Mouse (Mus musculus): ENCODE results near the gene Nmnat1. TPM values are rescaled to one million over a fixed set of nuclear protein-coding genes. Genes with fewer than 3 reads are reported as not detected.

Gene Nmnat1
- total and polyA plus RNA-seq, 3 experiments = 19.8 to 22.3 TPM; not detected in 1

GRCm38 (mm10) chr4:149504363-149504762 is 19.4 kb upstream of the Nmnat1 start (continued):
- TF ChIP-seq HCFC1 (IDR thresholded peaks at IDR 0.05; ENCODE audit: low read depth, low read length) (no peak), SMC3 (IDR thresholded peaks at IDR 0.05; ENCODE audit: low read depth, low read length) (no peak)

- TF ChIP-seq TCF12 (IDR thresholded peaks at IDR 0.05; ENCODE audit: low read depth, low read length) (no peak), JUND (IDR thresholded peaks at IDR 0.05; ENCODE audit: low read depth, low read length) (no peak), NRF1 (IDR thresholded peaks at IDR 0.05; ENCODE audit: insufficient read depth, low read depth, low read length, poor library complexity, severe bottlenecking) (no peak), E2F4 (IDR thresholded peaks at IDR 0.05; ENCODE audit: borderline replicate concordance, low read depth, low read length) (no peak), MAZ (IDR thresholded peaks at IDR 0.05; ENCODE audit: low read depth, low read length) (no peak), GABPA (IDR thresholded peaks at IDR 0.05; ENCODE audit: low read depth, low read length) (no peak), ETS1 (IDR thresholded peaks at IDR 0.05; ENCODE audit: low read depth, low read length) (no peak), POLR2A (IDR thresholded peaks at IDR 0.05; ENCODE audit: control insufficient read depth in 1 of 2, insufficient read depth in 1 of 2, low read depth in 1 of 2, low read length in 2 of 2, poor library complexity in 1 of 2) (no peak), KAT2A (conservative IDR thresholded peaks at IDR 0.05; ENCODE audit: low read depth, low read length) (no peak), UBTF (IDR thresholded peaks at IDR 0.05; ENCODE audit: borderline replicate concordance, insufficient read depth, low read depth, low read length) (no peak), POLR2AphosphoS2 (IDR thresholded peaks at IDR 0.05; ENCODE audit: low read length) (no peak), TBP (IDR thresholded peaks at IDR 0.05; ENCODE audit: low read depth, low read length) (no peak), POLR2AphosphoS5 (IDR thresholded peaks at IDR 0.05; ENCODE audit: borderline replicate concordance, low read depth, low read length) (no peak), ZMIZ1 (IDR thresholded peaks at IDR 0.05; ENCODE audit: low read depth, low read length) (no peak), USF2 (IDR thresholded peaks at IDR 0.05; ENCODE audit: borderline replicate concordance in 1 of 2, insufficient read depth in 1 of 2, low read depth in 1 of 2, low read length in 2 of 2) (no peak), RCOR1 (IDR thresholded peaks at IDR 0.05; ENCODE audit: low read depth, low read length) (no peak)
- peaks cover 0 to 4% of the 10 kb centered on the region in 2 experiments; a peak in 1 of 4 replicates for H3K4me1 ChIP-seq (ENCODE audit: control insufficient read depth in 1 of 2, insufficient read depth in 2 of 2, low read length in 2 of 2)
- no peak for DNase-seq (ENCODE audit: low read depth, low spot score)
- no peaks in the 10 kb centered on the region for H3K27me3 ChIP-seq (ENCODE audit: control insufficient read depth in 1 of 2, insufficient read depth in 2 of 2, low read length in 2 of 2)
- no peak overlapping the region for H3K9ac ChIP-seq (ENCODE audit: control insufficient read depth, low read depth, low read length, poor library complexity, severe bottlenecking)
- H3K36me3 ChIP-seq (ENCODE audit: control insufficient read depth in 1 of 2, insufficient read depth in 2 of 2, low read length in 2 of 2) = peaks cover 0 to 4% of the 10 kb centered on the region in 2 experiments; a peak in 2 of 4 replicates
- no peak overlapping the region for H3K4me3 ChIP-seq (ENCODE audit: control insufficient read depth in 1 of 2, insufficient read depth in 1 of 2, low read depth in 2 of 2, low read length in 2 of 2)
- H3K9me3 ChIP-seq (replicated peaks; ENCODE audit: insufficient read depth, low read length) = no peaks in the 10 kb centered on the region
- H3K79me2 ChIP-seq (ENCODE audit: control insufficient read depth, insufficient read depth, low read length, poor library complexity) = no peaks in the 10 kb centered on the region
- H3K27ac ChIP-seq (ENCODE audit: control insufficient read depth, low read depth, low read length) = no peak overlapping the region
Measured at GRCm38 (mm10) chr4:149499790-149500189, 14.8 kb upstream of the Nmnat1 start.

GRCm38 (mm10) chr4:149498901-149499300 is 13.9 kb upstream of the Nmnat1 start:
- Histone ChIP-seq H3K27ac (ENCODE audit: control insufficient read depth, low read depth, low read length) (no peak overlapping the region), H3K4me1 (ENCODE audit: control insufficient read depth in 1 of 2, insufficient read depth in 2 of 2, low read length in 2 of 2) (no peaks in the 10 kb centered on the region), H3K79me2 (ENCODE audit: control insufficient read depth, insufficient read depth, low read length, poor library complexity) (no peaks in the 10 kb centered on the region), H3K4me3 (ENCODE audit: control insufficient read depth in 1 of 2, insufficient read depth in 1 of 2, low read depth in 2 of 2, low read length in 2 of 2) (no peak overlapping the region), H3K36me3 (ENCODE audit: control insufficient read depth in 1 of 2, insufficient read depth in 2 of 2, low read length in 2 of 2) (peaks cover 0 to 6% of the 10 kb centered on the region in 2 experiments; a peak in 2 of 4 replicates), H3K9me3 (replicated peaks; ENCODE audit: insufficient read depth, low read length) (no peaks in the 10 kb centered on the region), H3K27me3 (ENCODE audit: control insufficient read depth in 1 of 2, insufficient read depth in 2 of 2, low read length in 2 of 2) (no peaks in the 10 kb centered on the region), H3K9ac (ENCODE audit: control insufficient read depth, low read depth, low read length, poor library complexity, severe bottlenecking) (no peak overlapping the region)
- no peak for DNase-seq (ENCODE audit: low read depth, low spot score)
- no peak for TF ChIP-seq USF1 (IDR thresholded peaks at IDR 0.05; ENCODE audit: low read depth, low read length)
- TF ChIP-seq CHD2 (IDR thresholded peaks at IDR 0.05; ENCODE audit: low read length) = no peak
- no peak for TF ChIP-seq ETS1 (IDR thresholded peaks at IDR 0.05; ENCODE audit: low read depth, low read length)
- TF ChIP-seq TBP (IDR thresholded peaks at IDR 0.05; ENCODE audit: low read depth, low read length) = no peak

Data from MEL (cell line).